Mouse (Mus musculus): ENCODE measurements around the gene Capn5.

Capn5 gene

GRCm38 (mm10) chr7:98176322-98177070 is 1.6 kb downstream of the Capn5 start:
- DNase-seq = no peak

DNA sequence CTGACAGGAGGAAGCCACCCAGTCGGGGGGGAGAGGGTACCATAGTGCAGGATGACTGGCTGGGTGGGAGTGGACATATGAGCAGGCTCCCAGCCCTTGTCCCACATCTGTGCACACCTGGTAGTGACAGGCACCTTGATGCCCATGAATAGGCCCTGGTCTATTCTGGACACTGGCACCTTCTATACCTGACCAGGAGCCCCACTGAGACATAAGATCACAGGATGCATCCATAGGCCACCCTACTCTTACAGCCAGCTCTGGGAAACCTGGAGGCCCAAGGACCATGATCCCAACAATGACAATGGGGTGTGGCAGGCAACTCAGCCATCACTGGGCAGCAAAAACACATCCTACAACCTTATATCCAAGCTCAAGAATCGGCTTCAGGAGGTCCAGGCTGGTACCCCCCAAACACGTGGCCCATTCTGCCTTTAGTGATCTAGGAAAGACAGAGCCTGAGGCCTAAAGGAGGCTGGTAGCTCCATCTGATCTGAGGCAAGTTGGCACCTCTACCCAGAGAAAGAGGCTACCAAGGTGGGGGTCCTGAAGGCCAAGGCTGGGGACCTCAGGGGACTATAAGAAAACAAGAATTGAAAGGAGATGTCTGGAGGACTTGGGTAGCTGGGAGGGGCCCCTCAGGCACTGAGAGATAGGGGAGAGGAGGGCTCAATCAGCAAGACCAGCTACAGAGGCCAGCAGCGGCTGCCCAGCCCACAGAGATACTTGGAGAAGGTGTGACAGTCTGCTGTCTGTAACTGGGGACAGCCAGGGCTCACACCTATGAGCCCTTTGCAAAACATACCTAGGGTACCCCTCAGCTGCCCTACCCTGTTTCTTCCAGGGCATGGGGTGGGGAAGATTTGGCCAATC is 3.0 kb downstream of the Capn5 start:
- DNase-seq = no peak

DNA sequence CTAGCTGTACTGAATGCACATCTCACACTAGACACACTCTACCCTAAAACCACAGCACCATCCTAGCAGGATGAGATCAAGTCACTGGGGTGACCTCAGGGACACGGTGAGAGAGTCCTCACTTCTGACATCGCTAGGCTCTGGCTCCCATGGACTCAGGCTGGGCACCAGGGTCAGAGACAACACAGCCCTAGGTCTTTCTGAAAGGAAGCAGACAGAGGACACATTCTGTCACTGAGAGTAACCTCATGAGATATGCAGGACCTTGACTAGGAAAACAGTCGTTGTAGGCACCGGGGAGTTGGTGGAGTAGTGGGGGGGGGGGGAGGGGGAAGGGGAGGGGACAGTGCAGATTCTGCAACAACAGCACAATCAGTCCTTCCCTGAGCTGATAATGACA is 4.7 kb downstream of the Capn5 start:
- DNase-seq = no peak

DNA sequence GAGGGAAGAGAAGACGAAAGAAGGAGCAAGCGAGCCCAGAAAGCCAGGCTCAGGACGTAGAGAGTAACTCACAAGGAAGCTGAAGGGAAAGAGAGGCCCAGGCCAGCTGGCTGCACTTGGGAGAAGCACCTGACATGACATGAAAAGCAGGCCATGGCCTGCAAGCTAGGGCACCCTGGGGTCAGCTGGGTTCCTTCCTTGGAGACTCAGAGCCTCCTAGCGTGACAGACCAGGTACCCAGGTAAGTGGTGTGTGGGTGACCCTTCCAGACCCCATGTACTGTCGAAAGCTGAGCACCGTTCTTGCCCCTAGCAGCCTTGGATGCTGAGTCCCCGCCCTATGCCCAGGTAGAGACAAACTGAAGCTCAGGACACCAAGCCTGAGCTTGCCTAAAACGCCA is 5.4 kb downstream of the Capn5 start:
- no peak for DNase-seq

DNA sequence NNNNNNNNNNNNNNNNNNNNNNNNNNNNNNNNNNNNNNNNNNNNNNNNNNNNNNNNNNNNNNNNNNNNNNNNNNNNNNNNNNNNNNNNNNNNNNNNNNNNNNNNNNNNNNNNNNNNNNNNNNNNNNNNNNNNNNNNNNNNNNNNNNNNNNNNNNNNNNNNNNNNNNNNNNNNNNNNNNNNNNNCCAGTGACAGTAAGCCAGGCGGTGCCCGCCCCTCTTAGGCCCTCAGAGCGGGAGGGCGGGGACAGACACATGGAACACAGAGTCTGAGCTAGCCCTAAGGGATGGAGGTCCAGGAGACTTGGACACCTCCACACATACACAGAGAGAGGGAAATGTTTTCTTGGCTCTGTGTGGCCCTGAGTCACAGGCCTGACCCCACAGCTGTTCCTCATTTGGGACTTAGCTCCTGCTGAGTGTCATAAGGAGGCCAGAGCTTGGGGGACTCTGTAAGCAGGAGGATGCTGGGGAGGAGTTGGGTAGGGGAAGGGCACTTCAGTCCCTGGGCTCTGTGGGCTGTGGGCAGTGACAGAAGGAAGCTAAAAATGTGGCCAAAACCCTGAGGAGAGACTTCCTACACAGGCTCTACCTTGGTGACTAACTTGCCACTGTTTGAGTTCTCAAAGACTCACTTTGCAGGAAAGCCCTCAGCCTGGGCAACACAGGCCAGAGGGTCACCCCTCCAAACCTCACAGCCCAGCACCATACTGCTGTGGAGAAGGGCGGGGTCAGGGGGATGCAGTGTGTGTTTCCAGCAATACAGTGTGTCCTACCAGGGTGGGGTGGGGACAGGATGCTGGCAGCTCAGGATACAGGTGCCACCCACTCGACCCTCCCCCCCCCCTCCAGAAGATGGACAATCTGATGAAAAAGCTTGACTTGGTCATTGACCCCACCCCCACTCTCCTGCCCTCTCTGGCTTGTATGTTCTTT is 6.7 kb downstream of the Capn5 start:
- DNase-seq = peak in 1 of 2 experiments; percentile 24

GRCm38 (mm10) chr7:98164999-98165528 is 13.0 kb downstream of the Capn5 start:
- peak in 1 of 2 experiments; percentile 28 for DNase-seq

- no peak for DNase-seq
Observed at GRCm38 (mm10) chr7:98164382-98164998, 13.6 kb downstream of the Capn5 start.

DNA sequence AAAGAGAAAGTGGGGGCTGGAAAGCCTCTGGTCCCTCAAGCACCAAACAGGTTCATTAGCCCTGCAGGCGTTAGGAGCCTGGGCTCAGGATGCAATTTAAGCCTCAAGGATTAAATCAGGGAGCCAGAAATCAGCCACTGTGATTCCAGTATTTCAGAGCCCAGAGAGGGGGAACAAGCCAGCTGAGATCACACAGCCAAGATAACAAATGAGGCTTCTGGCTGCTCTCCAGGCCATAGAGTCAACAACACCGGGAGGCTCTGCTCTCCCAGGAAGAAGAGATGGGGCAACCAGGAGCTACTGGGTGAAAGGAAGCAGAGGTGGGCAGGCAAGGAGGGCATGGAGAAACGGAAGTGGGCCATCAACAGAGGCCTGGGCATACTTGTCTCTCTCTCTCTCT is 14.4 kb downstream of the Capn5 start:
- DNase-seq = no peak

GRCm38 (mm10) chr7:98162239-98162638 is 15.8 kb downstream of the Capn5 start:
- DNase-seq = no peak

GRCm38 (mm10) chr7:98160041-98160740 is 17.9 kb downstream of the Capn5 start:
- peak in 1 of 2 experiments; percentile 54 for DNase-seq

DNA sequence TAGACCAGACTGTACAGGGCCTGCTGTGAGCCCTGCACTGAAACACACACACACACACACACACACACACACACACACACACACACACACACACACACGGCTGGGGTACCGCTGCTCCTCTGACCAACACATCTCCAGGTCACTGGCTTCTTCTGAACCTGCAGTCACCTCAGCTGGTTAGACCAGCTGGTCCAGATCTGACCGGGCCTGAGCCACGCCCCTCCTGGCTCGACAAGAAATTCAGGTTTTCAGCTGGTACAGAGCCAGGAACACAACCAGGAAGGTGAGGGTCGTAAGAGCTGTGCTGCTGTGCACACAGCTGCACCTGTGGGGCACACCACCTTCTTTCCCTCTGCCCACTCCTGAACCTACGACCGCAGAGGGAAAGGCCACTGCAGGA is 19.6 kb downstream of the Capn5 start:
- DNase-seq = peak in 1 of 2 experiments; percentile 20

- no peak for DNase-seq
Observed at GRCm38 (mm10) chr7:98157636-98158332, 20.3 kb downstream of the Capn5 start.

- DNase-seq = no peak
Observed at GRCm38 (mm10) chr7:98156280-98156665, 21.8 kb downstream of the Capn5 start.

DNA sequence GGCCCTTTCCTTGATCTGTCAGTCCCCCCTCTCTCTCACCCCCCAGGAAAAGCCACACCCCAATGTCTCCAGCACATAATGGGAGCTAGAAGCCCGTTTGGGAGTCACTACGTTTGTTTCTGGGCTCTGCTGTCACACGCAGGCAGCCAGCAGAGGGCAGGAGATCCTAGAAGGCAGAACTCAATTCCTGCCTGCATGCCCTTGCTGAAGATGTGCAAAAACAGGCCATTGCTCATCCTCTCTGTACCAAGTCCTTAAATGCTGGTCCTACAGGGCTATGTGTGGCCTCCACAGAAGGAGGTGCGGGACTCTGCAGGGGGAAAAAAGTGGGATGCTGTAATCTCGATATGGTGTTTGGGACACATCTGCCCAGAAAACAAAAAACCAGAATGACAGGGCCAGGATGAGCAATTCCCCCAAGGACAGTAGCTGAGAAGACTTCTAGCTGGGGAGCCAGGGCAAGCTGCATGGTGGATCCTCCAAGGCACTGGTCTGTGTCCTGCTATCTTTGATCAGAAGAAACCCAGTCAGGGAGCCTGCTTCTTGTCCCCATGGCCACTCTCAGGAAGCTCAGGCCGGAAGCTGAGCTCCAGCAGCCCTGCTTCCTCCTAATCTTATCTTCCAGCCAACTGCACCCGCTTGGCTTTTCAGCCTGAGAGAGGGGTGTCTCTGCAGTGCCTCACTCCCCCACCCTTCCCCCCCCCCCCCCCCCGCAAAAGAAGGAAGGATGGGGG is 22.4 kb downstream of the Capn5 start:
- peak; percentile 82 to 87 for DNase-seq

GRCm38 (mm10) chr7:98153892-98154291 is 24.2 kb downstream of the Capn5 start:
- no peak for DNase-seq

DNA sequence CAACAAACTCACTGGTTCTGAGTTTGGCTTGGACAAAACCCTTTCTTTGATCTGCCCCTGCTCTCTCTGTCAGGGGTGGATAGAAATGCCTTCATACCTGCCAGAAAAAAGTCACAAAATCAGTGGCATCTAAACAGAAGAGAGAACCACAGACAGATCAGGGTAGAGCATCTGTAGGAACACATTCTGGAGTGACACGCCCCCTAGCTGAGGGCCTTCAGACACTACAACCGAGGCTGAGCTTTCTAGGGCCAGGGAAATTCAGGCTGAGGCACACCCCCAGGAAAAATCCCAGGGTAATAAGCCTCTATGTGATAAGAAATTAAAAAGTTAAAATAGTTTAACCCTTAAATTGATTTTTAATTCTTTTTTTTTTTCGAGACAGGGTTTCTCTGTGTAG is 24.7 kb downstream of the Capn5 start:
- no peak for DNase-seq

DNA sequence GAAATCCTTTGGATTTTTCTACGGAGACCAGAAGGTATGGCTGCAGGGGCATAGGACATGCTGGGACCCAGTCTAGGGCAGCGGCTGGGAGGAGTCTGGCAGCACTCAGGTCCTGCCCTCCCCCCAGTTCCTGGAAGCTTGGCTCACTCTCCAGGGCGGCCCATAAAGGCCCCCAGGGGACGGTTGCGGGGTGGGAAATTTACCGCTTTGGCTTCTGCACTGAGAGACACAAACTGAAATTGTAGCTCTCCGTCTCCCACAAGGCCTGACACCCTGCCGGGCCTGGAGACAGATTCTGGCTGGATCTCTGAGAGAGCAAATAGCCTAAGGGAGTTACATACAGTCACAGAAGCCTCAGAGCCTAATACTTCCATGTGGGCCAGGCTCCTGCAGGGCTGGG is 25.7 kb downstream of the Capn5 start:
- DNase-seq = peak in 1 of 2 experiments; percentile 43

GRCm38 (mm10) chr7:98150525-98150924 is 27.5 kb downstream of the Capn5 start:
- DNase-seq = no peak

DNA sequence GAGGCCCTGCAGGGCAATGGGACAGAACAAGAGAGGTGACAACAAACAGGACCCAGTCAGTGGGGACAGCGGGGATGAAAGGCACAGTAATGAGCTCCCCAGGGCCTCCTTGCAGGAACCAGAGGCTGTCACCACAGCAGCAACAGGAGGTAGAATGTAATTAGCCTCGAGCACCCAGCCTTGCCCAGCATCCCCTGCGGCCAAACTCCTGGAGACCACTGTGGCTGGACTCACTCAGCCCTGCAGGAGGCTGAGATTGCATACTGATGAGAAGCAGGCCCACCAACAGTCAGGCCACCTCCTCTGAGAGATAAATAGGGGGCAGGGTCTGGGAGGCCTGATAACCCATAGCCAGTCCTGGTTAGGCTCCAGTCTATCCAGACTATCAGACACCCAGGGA is 28.3 kb downstream of the Capn5 start:
- peak in 1 of 2 experiments; percentile 1 for DNase-seq
